Mouse (Mus musculus) ES-Bruce4 (cell line): ENCODE measurements around the gene Ints7.

ENCODE experiments used
- CTCF ChIP-seq: IDR thresholded peaks from one replicate; pipeline ENCODE4 v1.8.1; 2011; ENCODE audit warnings: low read depth, low read length
- POLR2A ChIP-seq: IDR thresholded peaks from one replicate; pipeline ENCODE4 v1.8.1; 2011; ENCODE audit warnings: low read length; ENCODE audit not compliant: insufficient read depth

DNA sequence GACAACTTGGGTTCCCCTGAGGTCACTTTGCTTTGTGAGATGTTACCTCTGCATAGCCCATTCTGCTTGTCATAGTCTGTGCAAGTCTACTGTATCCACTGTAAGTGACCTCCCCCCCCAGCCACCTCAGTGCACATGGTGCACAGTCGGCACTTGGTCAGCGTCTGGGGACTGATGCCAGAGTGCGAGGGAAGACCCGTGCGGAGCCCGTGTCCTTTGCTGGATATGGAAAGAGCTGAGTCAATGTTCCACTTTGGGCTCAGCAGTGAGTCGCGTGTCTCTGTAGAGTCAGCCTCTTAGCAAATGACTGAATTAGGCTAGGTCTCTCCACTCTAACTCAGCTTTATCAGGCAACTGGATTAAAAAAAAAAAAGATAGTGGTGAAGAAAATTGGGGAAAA is 47.4 kb downstream of the Ints7 start:
- no peak for TF ChIP-seq POLR2A
- TF ChIP-seq CTCF, result no peak
